Mouse (Mus musculus): ENCODE results near the gene Cspg5.

- TF ChIP-seq GATA1 (IDR thresholded peaks at IDR 0.05; ENCODE audit: low read length) (no peak), TAL1 (IDR thresholded peaks at IDR 0.05; ENCODE audit: low read length) (no peak)
These were observed 37.8 kb upstream of the Cspg5 start for GRCm38 (mm10) chr9:110205526-110206404.
